Mouse (Mus musculus): ENCODE results near the gene Dscaml1. TPM values are rescaled to one million over a fixed set of nuclear protein-coding genes. Genes with fewer than 3 reads are reported as not detected.

Dscaml1 gene
- polyA plus RNA-seq, 1 experiment from 2014 or later: not detected

- no peak overlapping the region for H3K27ac ChIP-seq
- ATAC-seq: no peak
- 27% methylated on average over 10 of the region's 10 CpGs for WGBS (ENCODE audit: insufficient replicate concordance)
These were observed 72.8 kb downstream of the Dscaml1 start for GRCm38 (mm10) chr9:45499267-45499666.

GRCm38 (mm10) chr9:45500071-45500595 is 73.7 kb downstream of the Dscaml1 start:
- H3K4me2 ChIP-seq: no peak overlapping the region
- peaks cover 6% of the 10 kb centered on the region; the same call in 1 of the 2 replicates for H3K27me3 ChIP-seq (replicated peaks)
- no peaks in the 10 kb centered on the region for H3K36me3 ChIP-seq
- ATAC-seq: no peak
- H3K9ac ChIP-seq: no peak overlapping the region
- H3K4me3 ChIP-seq: no peak overlapping the region
- H3K27ac ChIP-seq: no peak overlapping the region
- peaks cover 10% of the 10 kb centered on the region for H3K4me1 ChIP-seq
- 70% methylated on average over 3 of the region's 3 CpGs for WGBS (ENCODE audit: insufficient replicate concordance)
- H3K9me3 ChIP-seq (replicated peaks): no peaks in the 10 kb centered on the region

More at GRCm38 (mm10) chr9:45499267-45499666, 72.8 kb downstream of the Dscaml1 start:
- H3K4me1 ChIP-seq: 0 out of 2 replicates have a peak, but pooled peaks cover 3% of the 10 kb centered on the region
- no peaks in the 10 kb centered on the region for H3K36me3 ChIP-seq
- no peak overlapping the region for H3K4me2 ChIP-seq
- H3K4me3 ChIP-seq: no peak overlapping the region
- no peaks in the 10 kb centered on the region for H3K9me3 ChIP-seq (replicated peaks)
- no peak overlapping the region for H3K9ac ChIP-seq
- peaks cover 6% of the 10 kb centered on the region; the same call in 1 of the 2 replicates for H3K27me3 ChIP-seq (replicated peaks)

- Histone ChIP-seq H3K36me3 (no peaks in the 10 kb centered on the region), H3K4me3 (no peak overlapping the region), H3K27me3 (replicated peaks) (peaks cover 6% of the 10 kb centered on the region; the same call in 1 of the 2 replicates), H3K27ac (no peak overlapping the region), H3K4me1 (peaks cover 22% of the 10 kb centered on the region), H3K4me2 (no peak overlapping the region), H3K9ac (no peak overlapping the region), H3K9me3 (replicated peaks) (no peaks in the 10 kb centered on the region)
- 62% methylated on average over 5 of the region's 5 CpGs for WGBS (ENCODE audit: insufficient replicate concordance)
- no peak for ATAC-seq
These were observed 75.0 kb downstream of the Dscaml1 start for GRCm38 (mm10) chr9:45501295-45501927.

DNA sequence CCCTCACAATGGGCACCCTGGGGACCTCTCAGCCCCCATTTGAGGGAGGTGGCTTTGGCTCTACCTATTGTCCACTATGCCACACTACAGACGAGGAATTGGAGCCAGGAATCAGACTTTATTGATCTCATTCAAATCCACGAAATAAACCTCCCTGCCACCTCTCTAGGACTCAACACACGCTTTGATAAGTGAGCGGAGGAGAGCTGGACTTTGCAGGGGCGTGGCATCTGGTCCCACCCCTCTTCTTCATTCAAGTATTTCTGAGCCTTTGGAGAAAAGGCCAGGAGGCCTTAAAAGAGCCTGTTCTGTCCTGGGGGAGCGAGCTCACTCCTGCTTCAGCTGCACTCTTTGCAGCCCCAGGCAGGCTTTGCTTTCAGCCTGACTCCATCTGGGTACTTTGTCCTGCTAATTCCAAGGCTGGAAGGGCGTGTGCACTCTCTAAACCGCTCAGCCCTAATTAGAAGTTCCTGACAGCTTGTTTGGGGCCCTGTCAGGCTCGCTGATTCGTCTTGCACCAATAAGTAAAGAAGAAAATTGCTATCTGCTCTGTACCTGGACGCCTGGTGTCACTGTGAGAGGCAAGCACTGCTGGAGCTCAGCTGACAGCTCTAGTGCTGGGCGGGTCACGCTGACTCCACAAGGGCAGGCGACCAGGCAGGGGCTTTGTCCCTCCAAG is 75.7 kb downstream of the Dscaml1 start:
- H3K9me3 ChIP-seq (replicated peaks): no peaks in the 10 kb centered on the region
- 0 out of 2 replicates have a peak, but pooled peaks cover 6% of the 10 kb centered on the region for H3K27me3 ChIP-seq (replicated peaks)
- H3K36me3 ChIP-seq: no peaks in the 10 kb centered on the region
- no peak overlapping the region for H3K4me3 ChIP-seq
- peaks cover 27% of the 10 kb centered on the region for H3K4me1 ChIP-seq
- no peak for ATAC-seq
- no peak overlapping the region for H3K4me2 ChIP-seq
- 35% methylated on average over 14 of the region's 14 CpGs for WGBS (ENCODE audit: insufficient replicate concordance)
- H3K9ac ChIP-seq: no peak overlapping the region
- no peak overlapping the region for H3K27ac ChIP-seq

GRCm38 (mm10) chr9:45504977-45505376 is 78.5 kb downstream of the Dscaml1 start:
- Histone ChIP-seq H3K27me3 (replicated peaks) (no peaks in the 10 kb centered on the region), H3K9me3 (replicated peaks) (no peaks in the 10 kb centered on the region), H3K36me3 (no peaks in the 10 kb centered on the region), H3K4me1 (peaks cover 27% of the 10 kb centered on the region), H3K4me2 (no peak overlapping the region), H3K27ac (no peak overlapping the region), H3K9ac (no peak overlapping the region), H3K4me3 (no peak overlapping the region)
- ATAC-seq: no peak
- 54% methylated on average over 5 of the region's 5 CpGs for WGBS (ENCODE audit: insufficient replicate concordance)

GRCm38 (mm10) chr9:45505487-45505939 is 79.1 kb downstream of the Dscaml1 start:
- Histone ChIP-seq H3K4me3 (no peak overlapping the region), H3K9me3 (replicated peaks) (no peaks in the 10 kb centered on the region), H3K4me1 (peaks cover 27% of the 10 kb centered on the region), H3K27me3 (replicated peaks) (no peaks in the 10 kb centered on the region), H3K4me2 (peak overlapping the region; percentile 12), H3K36me3 (no peaks in the 10 kb centered on the region), H3K9ac (no peak overlapping the region), H3K27ac (no peak overlapping the region)
- 21% methylated on average over 4 of the region's 4 CpGs for WGBS (ENCODE audit: insufficient replicate concordance)
- peak; percentile 87 for ATAC-seq

GRCm38 (mm10) chr9:45507482-45507881 is 81.1 kb downstream of the Dscaml1 start:
- H3K36me3 ChIP-seq: no peaks in the 10 kb centered on the region
- H3K27me3 ChIP-seq (replicated peaks): no peaks in the 10 kb centered on the region
- peaks cover 27% of the 10 kb centered on the region for H3K4me1 ChIP-seq
- H3K4me3 ChIP-seq: no peak overlapping the region
- H3K4me2 ChIP-seq: no peak overlapping the region
- H3K27ac ChIP-seq: no peak overlapping the region
- H3K9ac ChIP-seq: no peak overlapping the region
- H3K9me3 ChIP-seq (replicated peaks): no peaks in the 10 kb centered on the region
- WGBS (ENCODE audit: insufficient replicate concordance): 17% methylated on average over 9 of the region's 9 CpGs
- ATAC-seq: no peak

GRCm38 (mm10) chr9:45510806-45511546 is 84.5 kb downstream of the Dscaml1 start:
- Histone ChIP-seq H3K9ac (no peak overlapping the region), H3K27ac (no peak overlapping the region), H3K4me2 (no peak overlapping the region), H3K36me3 (no peaks in the 10 kb centered on the region), H3K4me1 (peaks cover 13% of the 10 kb centered on the region), H3K9me3 (replicated peaks) (no peaks in the 10 kb centered on the region), H3K4me3 (no peak overlapping the region), H3K27me3 (replicated peaks) (no peaks in the 10 kb centered on the region)
- ATAC-seq: no peak
- WGBS (ENCODE audit: insufficient replicate concordance): 66% methylated on average over 10 of the region's 10 CpGs

GRCm38 (mm10) chr9:45517993-45518705 is 91.7 kb downstream of the Dscaml1 start:
- no peaks in the 10 kb centered on the region for H3K27me3 ChIP-seq (replicated peaks)
- no peak for ATAC-seq
- no peaks in the 10 kb centered on the region for H3K9me3 ChIP-seq (replicated peaks)
- 68% methylated on average over 11 of the region's 11 CpGs for WGBS (ENCODE audit: insufficient replicate concordance)
- no peak overlapping the region for H3K9ac ChIP-seq
- no peak overlapping the region for H3K4me2 ChIP-seq
- H3K36me3 ChIP-seq: no peaks in the 10 kb centered on the region
- no peak overlapping the region for H3K4me3 ChIP-seq
- H3K27ac ChIP-seq: no peak overlapping the region
- no peaks in the 10 kb centered on the region for H3K4me1 ChIP-seq

GRCm38 (mm10) chr9:45519841-45520240 is 93.4 kb downstream of the Dscaml1 start:
- H3K4me2 ChIP-seq: no peak overlapping the region
- H3K36me3 ChIP-seq: no peaks in the 10 kb centered on the region
- H3K9ac ChIP-seq: no peak overlapping the region
- H3K9me3 ChIP-seq (replicated peaks): no peaks in the 10 kb centered on the region
- 60% methylated on average over 6 of the region's 6 CpGs for WGBS (ENCODE audit: insufficient replicate concordance)
- H3K27me3 ChIP-seq (replicated peaks): no peaks in the 10 kb centered on the region
- H3K4me1 ChIP-seq: no peaks in the 10 kb centered on the region
- no peak for ATAC-seq
- no peak overlapping the region for H3K4me3 ChIP-seq
- H3K27ac ChIP-seq: no peak overlapping the region

GRCm38 (mm10) chr9:45522866-45523265 is 96.4 kb downstream of the Dscaml1 start:
- no peak overlapping the region for H3K9ac ChIP-seq
- H3K27ac ChIP-seq: no peak overlapping the region
- H3K27me3 ChIP-seq (replicated peaks): no peaks in the 10 kb centered on the region
- no peaks in the 10 kb centered on the region for H3K36me3 ChIP-seq
- no peak overlapping the region for H3K4me3 ChIP-seq
- no peaks in the 10 kb centered on the region for H3K4me1 ChIP-seq
- H3K4me2 ChIP-seq: no peak overlapping the region
- H3K9me3 ChIP-seq (replicated peaks): no peaks in the 10 kb centered on the region
- WGBS (ENCODE audit: insufficient replicate concordance): 54% methylated on average over 3 of the region's 3 CpGs
- ATAC-seq: no peak
